Mouse (Mus musculus) olfactory bulb, adult 2 months (tissue): ENCODE measurements at regions not wholly inside any gene's neighbourhood (a gene's known extent, or its start where the extent isn't known, plus 50 kb on each side); places are given as distances from the start of the nearest gene placed in this dataset.
A peak's percentile ranks its signal among the peaks of the same experiment; 100 is the strongest.

Source experiments
- H3K27ac ChIP-seq: fragments of 200-500 bp; 2 replicates; pipeline ENCODE4 v1.5.1; 2012; ENCODE audit warnings: low read depth, low read length; ENCODE audit not compliant: insufficient read depth
- H3K4me1 ChIP-seq: fragments of 200-500 bp; 2 replicates; pipeline ENCODE4 v1.6.1; 2012; ENCODE audit warnings: low read length; ENCODE audit not compliant: control insufficient read depth, insufficient read depth
- H3K4me3 ChIP-seq: fragments of 200-500 bp; 2 replicates; pipeline ENCODE4 v1.5.1; 2012; ENCODE audit warnings: mild to moderate bottlenecking, low read depth, low read length, moderate library complexity; ENCODE audit not compliant: insufficient read depth
- CTCF ChIP-seq: fragments of 200-500 bp; IDR thresholded peaks from 2 replicates; pipeline ENCODE4 v1.5.1; 2012; ENCODE audit warnings: low read depth, mild to moderate bottlenecking, low read length, moderate library complexity; ENCODE audit not compliant: insufficient read depth
- POLR2A ChIP-seq: fragments of 200-500 bp; IDR thresholded peaks from 2 replicates; pipeline ENCODE4 v1.6.1; 2012; ENCODE audit warnings: mild to moderate bottlenecking, low read depth, low read length, moderate library complexity; ENCODE audit not compliant: insufficient read depth
- WGBS: fragments of 180-500 bp; shearing (Covaris S2); methylation state at CpG from one replicate; pipeline ENCODE4 v1.1.7; 2018; 5-methylcytosine and 5-hydroxymethylcytosine counted together

GRCm38 (mm10) chr8:35877581-35877980 is 112.0 kb downstream of the Gm19410 start:
- Histone ChIP-seq H3K27ac (no peak overlapping the region), H3K4me1 (peaks cover 6% of the 10 kb centered on the region), H3K4me3 (no peak overlapping the region)
- no peak for TF ChIP-seq CTCF
- TF ChIP-seq POLR2A: no peak
- WGBS: 78% methylated on average over 2 of the region's 2 CpGs

- H3K27ac ChIP-seq: 0 out of 2 replicates have a peak overlapping the region, but pooled peaks have one; percentile 58
- H3K4me3 ChIP-seq: no peak overlapping the region
- 66% methylated on average over 5 of the region's 5 CpGs for WGBS
- TF ChIP-seq CTCF (no peak), POLR2A (no peak)
- peaks cover 13% of the 10 kb centered on the region for H3K4me1 ChIP-seq
Observed at GRCm38 (mm10) chr8:35881810-35882209, 116.2 kb downstream of the Gm19410 start.

GRCm38 (mm10) chr8:35882638-35883455 is 117.3 kb downstream of the Gm19410 start:
- TF ChIP-seq POLR2A (no peak), CTCF (no peak)
- Histone ChIP-seq H3K4me1 (peaks cover 13% of the 10 kb centered on the region), H3K27ac (peak overlapping the region; percentile 80), H3K4me3 (no peak overlapping the region)
- 8% methylated on average over 12 of the region's 12 CpGs for WGBS

GRCm38 (mm10) chr8:35883456-35883780 is 117.8 kb downstream of the Gm19410 start:
- TF ChIP-seq CTCF (no peak), POLR2A (no peak)
- Histone ChIP-seq H3K4me3 (no peak overlapping the region), H3K4me1 (peaks cover 13% of the 10 kb centered on the region), H3K27ac (no peak overlapping the region)
- WGBS: 47% methylated on average over 1 of the region's 1 CpGs

- no peak overlapping the region for H3K4me3 ChIP-seq
- 72% methylated on average over 6 of the region's 6 CpGs for WGBS
- H3K4me1 ChIP-seq: peaks cover 13% of the 10 kb centered on the region
- TF ChIP-seq POLR2A: no peak
- TF ChIP-seq CTCF: no peak
- no peak overlapping the region for H3K27ac ChIP-seq
Observed at GRCm38 (mm10) chr8:35884545-35884944, 119.0 kb downstream of the Gm19410 start.

GRCm38 (mm10) chr8:35890083-35890482 is 124.5 kb downstream of the Gm19410 start:
- Histone ChIP-seq H3K4me1 (no peaks in the 10 kb centered on the region), H3K4me3 (no peak overlapping the region), H3K27ac (no peak overlapping the region)
- 93% methylated on average over 4 of the region's 4 CpGs for WGBS
- TF ChIP-seq POLR2A: no peak
- no peak for TF ChIP-seq CTCF

- Histone ChIP-seq H3K4me1 (no peaks in the 10 kb centered on the region), H3K27ac (no peak overlapping the region), H3K4me3 (no peak overlapping the region)
- WGBS: 87% methylated on average over 6 of the region's 6 CpGs
- TF ChIP-seq POLR2A: no peak
- no peak for TF ChIP-seq CTCF
Observed at GRCm38 (mm10) chr8:35891769-35892168, 126.2 kb downstream of the Gm19410 start.

- H3K4me1 ChIP-seq: no peaks in the 10 kb centered on the region
- TF ChIP-seq POLR2A (no peak), CTCF (no peak)
- WGBS: 82% methylated on average over 3 of the region's 3 CpGs
- no peak overlapping the region for H3K27ac ChIP-seq
- no peak overlapping the region for H3K4me3 ChIP-seq
Observed at GRCm38 (mm10) chr8:35898493-35898892, 132.9 kb downstream of the Gm19410 start.

GRCm38 (mm10) chr8:35901490-35901889 is 135.9 kb downstream of the Gm19410 start:
- 73% methylated on average over 7 of the region's 7 CpGs for WGBS
- Histone ChIP-seq H3K27ac (no peak overlapping the region), H3K4me1 (no peaks in the 10 kb centered on the region), H3K4me3 (no peak overlapping the region)
- no peak for TF ChIP-seq POLR2A
- TF ChIP-seq CTCF: no peak
